Mouse (Mus musculus): ENCODE results near the gene Car12.

Gene Car12

DNA sequence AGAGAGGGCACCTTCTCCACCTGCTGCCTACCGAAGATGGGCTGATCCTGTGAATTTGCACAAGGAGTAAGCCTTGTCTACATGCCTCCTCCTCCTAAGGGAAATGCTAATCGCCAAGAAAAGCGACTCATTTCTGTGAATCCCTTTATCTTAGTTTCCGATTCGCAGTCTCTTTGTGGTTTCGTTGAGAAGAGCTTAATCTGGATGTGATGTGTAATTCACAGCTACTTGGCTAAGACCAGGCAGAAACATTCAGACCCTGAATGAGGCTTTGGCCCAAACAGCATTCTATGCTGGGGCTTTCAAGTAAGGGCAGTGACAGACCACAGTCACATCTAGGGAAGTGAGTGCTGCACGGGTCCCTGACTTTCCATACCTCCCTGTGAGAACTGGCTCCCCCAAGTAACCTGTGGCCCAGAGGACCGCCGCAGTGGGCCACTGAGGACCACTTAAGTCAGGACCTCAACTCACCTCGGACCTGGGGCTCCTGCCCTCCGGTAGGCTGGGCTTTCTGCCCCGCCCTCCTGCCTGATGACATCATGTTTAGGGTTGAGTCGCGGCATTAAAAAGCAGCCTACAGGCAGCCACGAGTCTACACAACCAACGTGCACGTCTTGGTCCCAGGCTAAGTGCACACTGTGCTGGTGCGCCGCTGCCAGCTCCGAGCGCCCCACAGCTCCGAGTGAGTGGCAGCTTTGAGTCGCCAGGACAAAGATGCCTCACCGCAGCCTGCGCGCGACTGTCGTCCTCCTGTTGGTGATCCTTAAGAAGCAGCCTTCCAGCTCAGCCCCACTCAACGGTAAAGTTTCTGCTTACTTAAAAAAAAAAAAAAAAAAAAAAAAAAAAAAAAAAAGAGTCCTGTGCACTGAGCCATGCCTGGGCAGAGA, at the start of gene Car12:
Car12 (plus strand) TSS at position 552 of the 887 bp plus-strand sequence.
- no peak for DNase-seq (ENCODE audit: low spot score)

DNA sequence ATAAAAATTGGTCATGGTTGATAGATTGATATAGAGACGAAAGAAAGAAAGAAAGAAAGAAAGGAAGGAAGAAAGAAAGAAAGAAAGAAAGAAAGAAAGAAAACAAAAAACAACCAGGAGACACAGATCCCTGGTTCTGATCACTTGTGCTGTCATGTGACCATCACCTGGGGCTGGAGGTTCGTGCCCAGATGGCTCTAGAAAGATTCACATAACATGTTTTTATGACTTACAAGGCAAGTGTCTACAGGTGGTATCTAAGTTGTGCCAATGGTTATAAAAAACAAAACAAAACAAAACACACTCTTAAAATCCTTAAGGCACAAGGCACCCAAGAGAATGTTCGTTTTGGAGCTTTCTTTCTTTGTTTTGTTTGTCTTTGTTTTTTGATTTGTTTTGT, 49.7 kb upstream of the Car12 start:
- no peak for DNase-seq (ENCODE audit: low spot score)

DNA sequence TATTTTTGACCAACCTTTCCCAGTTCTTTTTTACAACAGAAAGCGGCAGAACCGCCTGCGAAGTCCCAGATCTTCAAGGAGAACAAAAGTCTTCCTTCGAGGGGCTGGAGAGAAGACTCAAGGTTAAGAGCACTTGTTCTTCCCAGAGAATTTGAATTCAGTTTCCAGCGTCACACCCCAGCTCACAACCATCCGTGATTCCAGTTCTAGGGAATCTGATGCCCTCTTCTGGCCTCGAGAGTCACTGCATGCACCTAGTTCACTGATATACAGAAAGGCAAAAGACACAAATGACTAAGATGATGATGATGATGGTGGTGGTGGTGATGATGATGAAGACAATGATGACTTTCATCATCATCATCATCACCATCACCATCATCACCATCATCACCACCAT, 48.9 kb upstream of the Car12 start:
- DNase-seq (ENCODE audit: low spot score), result no peak

DNA sequence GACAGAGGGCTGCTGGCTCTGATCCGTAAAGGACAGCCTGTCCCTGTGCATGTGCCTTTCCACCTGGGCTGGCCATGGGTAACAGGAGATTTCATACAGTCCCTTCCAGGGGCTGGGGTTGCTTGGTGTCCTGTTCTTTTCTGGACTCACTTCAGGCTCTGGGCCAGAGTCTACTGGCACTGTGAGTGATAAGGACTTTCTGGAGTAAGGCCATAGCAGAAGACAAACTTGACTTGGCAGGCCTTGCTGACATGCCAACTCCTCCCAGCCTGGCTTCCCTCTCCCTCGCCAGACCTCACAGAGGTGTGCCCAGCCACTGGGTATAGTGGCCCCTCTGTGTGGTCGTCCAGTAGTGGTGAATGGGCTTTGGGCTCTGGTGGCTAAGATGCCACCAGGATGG, 47.3 kb upstream of the Car12 start:
- DNase-seq (ENCODE audit: low spot score), result no peak

DNA sequence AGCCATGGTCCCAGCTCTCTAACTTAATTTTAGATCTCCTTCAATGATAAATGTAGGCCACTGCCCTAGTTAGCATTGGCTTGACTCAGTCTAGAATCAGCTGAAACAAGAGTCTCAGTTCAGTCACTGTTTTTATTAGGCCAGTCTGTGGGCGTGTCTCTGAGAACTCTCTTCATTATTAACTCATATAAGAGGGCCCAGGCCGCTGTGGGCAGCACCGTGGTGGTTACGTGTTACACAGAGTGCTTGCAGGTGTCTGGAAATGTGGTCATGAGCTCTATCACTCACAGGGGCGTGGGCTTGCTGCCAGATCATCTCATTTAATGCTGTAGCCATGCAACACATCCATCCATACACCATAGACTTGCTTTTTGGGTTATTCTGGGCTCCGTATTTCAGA, 46.4 kb upstream of the Car12 start:
- no peak for DNase-seq (ENCODE audit: low spot score)

DNA sequence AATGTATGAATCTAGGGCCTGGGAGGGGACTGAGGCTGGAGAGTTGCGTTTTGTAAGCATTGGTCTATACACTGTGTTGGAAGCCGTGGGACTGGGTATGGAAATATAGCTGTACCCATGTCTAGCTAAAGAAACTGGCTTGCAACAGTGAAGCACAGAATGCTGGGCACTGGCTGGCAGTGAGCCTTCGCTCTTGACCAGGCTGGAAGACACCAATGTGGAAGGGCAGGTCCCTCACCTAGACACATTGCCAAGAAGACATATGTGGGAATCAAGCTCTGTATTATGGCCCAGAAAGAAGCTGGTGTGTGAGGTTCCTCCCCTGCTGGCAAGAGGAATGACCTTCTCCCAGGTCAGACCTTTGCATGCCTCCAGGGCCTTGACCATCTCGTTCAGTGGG, 45.6 kb upstream of the Car12 start:
- DNase-seq (ENCODE audit: low spot score), result no peak

DNA sequence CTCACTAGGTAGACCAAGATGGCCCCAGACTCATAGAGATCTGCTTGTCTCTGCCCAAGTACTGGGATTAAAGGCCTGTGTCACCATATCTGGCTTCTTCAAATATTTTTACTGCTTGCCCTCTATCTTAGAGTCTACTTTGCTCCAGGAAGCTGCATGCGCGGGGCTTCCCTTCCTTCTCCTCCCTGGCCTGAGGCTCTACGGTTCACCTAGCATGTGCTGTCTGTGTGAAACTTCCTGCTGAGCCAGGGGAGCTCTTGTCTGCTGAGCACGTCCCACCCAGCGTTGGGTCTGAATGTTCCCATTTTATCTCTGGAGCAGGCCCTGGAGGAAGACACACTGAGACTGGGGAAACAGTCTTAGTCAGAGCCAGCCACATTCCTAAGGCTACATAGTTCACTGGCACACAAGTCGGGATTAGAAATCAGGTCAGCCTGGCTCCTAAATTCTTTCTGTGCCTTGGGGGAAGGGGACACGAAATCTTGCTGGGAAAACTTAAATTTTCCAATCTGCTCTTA, 43.9 kb upstream of the Car12 start:
- DNase-seq (ENCODE audit: low spot score), result no peak

DNA sequence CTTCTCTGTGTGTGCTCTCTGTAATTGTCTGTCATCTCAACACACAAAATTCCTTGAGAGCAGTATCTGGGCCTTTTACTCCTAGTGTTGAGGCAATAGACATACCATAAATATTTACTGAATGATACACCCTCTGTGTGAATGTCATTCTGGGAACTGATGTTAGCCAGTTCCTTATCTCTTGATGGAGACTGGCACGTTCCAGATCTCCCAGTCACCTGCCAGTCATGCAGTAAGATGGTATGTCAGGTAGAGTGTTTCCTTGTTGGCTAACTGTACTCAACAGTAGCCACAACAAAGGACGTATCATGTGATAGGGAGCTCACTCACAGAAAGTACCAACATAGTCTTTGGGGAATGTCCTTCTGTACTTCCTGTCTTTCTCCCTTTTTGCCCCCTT, 39.7 kb upstream of the Car12 start:
- DNase-seq (ENCODE audit: low spot score), result no peak

DNA sequence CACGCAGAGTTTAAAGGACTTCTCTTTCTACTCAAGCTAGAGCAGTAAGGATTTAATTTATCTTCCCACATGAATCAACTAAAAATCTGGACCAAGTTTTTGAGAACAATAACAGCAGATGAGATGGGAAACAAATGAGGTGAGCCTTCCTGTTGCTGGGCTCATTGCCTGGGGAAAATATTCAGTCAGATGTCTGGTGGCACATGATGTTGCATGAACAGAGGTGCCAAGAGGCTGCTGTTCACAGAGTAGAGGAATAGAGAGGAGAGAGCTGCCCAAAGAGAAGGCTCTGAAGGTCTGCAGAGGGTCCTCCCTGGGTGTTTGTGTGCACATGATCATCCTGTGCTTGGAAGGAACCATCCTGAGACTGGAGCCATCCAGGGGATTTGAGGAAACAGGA, 37.9 kb upstream of the Car12 start:
- peak; percentile 33 for DNase-seq (ENCODE audit: low spot score)

DNA sequence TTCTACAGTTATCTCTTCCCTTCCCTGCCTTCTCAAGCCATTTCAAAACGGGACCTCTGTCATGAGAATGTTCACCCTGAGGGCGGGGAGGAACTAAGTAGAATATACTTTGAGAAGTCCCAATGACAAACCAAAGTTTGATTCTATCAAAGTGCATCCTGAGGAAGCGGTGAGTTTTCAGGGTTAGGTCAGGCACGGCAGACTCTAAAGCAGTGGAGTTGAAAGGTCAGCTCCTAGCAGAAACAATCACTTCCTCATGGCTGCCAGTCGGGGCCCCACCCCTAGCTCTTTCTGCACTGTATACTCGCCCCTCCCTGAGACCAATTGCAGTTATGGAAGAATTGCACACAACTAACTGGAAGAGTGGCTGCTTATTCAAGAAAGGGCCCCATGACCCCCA, 33.4 kb upstream of the Car12 start:
- no peak for DNase-seq (ENCODE audit: low spot score)

DNA sequence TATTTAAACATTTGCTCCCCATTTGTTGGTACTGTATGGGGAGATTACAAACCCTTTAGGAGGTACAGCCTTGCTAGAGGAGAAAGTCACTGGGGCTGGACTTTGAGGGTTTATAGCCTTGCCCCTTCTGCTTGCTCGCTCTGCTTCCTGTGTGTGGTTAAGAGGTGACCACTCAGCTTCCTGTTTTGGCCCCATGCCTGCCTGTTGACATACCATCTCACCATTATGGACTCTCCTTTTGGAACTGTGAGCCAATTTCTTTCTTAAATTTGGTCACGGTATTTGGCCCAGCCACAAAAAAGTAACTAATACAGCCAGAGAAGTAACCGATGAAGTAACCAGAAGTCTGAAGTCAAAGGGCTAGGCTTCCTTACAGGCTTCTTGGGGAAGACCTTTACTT, 30.7 kb upstream of the Car12 start:
- DNase-seq (ENCODE audit: low spot score), result no peak

DNA sequence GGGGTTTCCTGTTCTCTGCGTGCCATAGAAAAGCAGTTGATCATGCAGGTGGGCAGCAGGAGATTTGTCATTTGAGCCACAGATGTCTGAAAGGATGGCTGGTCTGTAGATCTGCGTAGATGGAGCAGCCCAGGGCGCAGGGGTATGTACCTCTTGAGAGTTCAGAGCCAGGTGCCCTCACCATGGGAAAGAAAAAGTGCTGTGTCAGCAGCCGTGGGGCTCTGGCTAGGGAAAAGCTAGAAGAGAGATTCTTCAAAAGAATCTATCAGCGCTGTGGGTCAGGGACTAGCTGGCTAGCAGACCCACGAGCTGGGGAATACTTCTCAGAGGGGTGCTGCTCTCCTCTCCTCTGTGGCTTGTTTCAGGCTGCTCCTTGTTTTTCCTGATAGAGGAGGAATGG, 27.8 kb upstream of the Car12 start:
- DNase-seq (ENCODE audit: low spot score), result no peak

DNA sequence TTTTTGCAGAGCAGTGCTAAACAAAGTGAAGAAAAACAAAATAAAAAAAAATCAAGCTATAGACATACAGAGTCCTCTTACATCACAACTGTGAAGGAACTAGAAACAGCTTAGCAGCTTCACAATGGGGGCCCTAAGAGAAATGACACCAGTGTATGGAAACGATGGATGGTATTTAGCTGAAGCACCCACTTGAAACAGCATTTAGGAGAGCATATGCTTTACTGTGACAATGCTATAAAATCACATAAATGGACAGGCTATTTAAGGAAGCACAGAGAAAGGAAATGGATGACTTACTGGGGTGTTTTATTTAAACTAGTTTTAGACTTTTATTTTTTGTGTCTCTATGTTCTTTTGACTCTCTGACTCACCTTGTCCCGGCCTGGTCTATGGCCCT, 25.8 kb upstream of the Car12 start:
- no peak for DNase-seq (ENCODE audit: low spot score)

DNA sequence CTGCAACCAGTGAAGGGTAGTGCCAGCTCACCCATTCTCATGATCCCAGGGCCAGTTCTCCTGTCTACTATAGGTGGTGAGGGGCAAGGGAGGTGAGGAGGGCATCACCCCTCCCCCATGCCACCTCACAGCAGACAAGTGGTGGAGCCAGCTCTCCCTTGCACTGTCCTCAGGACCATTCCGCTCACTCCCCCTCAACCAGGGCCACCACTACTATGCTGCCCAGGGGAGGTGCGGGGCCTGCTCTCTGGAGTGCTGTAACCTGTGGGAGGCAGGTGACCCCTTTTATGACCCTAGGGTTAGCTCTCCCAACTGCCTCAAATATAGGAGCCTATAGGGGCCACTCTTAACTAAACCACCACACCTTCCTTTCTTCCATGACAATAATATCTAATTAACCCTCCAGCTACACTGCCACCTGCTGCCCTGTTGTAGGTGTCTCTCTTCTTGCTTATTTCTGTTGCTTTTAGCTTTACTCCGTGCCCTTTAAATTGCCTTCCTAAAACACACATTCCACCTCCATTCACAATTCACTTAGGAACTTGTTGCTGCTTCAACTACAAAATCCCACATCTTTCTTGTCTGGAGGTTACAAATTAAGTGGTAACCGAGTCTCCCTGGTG, 21.7 kb upstream of the Car12 start:
- no peak for DNase-seq (ENCODE audit: low spot score)

DNA sequence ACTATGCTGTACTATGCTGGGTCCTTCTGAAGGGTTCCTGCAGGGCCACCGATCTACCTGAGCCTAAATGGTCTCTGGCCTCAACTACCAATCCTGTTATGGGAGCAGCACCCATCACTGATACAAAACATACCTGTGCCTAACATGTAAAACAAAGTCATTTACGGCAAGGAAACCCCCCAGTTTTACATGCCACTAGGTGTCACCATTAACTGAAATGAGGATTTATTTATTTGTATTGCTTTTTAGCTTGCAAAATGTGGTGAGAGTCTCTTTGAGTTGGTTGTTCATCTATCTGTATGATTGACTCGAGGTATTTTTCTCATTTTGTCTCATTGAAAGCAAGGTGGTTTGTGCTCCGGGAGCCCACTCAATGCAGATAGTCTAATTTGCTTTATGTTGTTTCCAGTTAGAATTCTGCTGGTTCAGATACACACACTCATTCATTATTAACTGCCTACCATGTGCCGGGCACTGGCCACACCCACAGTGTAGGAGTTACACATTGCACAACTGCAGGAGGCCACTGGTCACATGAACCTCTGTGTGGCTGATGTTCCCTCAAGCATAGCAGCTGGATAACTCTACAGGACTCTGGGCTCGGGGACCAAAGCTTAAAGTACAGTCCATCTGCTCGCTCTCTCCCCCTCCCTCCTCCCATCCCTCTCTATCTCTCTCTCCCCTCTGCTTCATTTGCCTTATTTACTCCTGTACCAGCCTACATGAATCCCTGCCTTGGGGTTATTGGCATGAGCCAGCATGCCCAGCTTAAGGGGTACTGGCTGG, 15.9 kb upstream of the Car12 start:
- DNase-seq (ENCODE audit: low spot score), result no peak

DNA sequence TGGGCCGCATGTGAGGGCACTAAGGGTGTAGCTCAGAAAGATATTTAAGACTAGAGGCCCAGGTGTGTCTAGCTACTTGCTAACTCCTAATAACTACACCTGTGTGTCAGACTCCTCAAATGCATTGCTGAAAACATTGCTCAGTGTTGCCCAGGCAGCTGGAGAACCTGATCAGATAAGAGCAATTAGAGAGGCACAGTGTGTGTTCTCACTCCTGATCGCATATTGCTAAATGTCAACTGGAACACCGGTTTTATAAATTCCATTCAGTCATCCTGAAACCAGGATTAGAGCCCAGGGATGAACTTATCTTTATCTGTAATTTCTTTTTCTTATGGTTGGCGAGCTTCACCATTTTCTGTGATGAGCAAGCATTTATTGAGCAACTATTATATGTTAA, 13.7 kb upstream of the Car12 start:
- no peak for DNase-seq (ENCODE audit: low spot score)

DNA sequence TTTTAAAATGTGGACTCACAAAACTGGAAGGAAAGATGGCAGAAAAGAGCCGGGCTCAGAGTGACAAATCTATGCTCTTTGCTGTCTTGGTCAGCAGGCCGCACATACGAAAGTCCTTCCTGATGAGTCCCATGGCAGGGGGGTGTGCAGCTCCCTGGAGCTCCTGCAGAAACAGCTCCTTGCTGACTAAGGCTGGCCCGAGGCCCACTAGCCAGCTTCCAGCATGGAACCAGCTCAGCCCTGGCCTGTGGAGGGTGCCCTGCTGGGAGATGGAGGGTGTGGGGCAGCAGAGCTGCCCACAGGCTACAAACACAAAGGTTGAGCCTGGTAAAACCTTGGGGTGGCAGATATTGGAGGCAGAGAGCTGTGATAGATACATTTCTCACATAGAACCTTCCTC, 10.5 kb upstream of the Car12 start:
- no peak for DNase-seq (ENCODE audit: low spot score)

DNA sequence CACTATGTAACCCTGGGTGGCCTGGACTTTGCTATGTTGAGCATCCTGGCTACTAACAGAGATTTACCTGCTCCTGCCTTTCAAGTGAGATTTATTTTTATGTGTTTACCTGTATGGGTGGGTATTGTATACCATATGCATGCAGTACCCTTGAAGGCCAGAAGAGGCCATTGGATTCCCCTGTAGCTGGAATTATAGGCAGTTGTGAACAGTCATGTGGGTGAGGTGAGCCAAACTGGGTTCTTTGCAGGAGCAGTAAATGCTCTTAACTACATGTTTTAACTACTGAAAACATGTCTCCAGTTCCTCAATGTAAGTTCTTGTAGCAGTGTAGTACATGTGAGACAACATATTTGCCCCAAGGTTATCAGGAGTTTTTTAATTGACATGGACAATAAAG, 8.1 kb upstream of the Car12 start:
- no peak for DNase-seq (ENCODE audit: low spot score)

DNA sequence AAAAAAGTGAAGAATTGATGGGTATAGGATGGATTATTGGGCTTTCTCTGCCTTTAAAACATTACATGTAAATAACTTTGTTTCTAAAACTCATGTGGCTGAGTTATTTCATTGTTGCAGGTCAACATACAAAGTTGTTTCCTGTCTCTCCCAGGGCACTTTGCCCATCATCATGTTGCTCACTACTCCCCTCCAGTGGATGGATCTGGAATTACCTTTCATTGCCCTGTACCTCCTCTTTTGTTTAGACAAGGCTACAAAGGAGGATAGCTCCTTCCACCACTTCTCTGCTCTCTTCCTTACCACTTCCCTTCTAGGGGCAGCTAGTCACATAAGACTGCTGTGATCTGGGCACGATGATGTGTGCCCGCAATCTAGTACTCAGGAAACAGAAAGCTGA, 7.7 kb upstream of the Car12 start:
- peak; percentile 78 for DNase-seq (ENCODE audit: low spot score)

DNA sequence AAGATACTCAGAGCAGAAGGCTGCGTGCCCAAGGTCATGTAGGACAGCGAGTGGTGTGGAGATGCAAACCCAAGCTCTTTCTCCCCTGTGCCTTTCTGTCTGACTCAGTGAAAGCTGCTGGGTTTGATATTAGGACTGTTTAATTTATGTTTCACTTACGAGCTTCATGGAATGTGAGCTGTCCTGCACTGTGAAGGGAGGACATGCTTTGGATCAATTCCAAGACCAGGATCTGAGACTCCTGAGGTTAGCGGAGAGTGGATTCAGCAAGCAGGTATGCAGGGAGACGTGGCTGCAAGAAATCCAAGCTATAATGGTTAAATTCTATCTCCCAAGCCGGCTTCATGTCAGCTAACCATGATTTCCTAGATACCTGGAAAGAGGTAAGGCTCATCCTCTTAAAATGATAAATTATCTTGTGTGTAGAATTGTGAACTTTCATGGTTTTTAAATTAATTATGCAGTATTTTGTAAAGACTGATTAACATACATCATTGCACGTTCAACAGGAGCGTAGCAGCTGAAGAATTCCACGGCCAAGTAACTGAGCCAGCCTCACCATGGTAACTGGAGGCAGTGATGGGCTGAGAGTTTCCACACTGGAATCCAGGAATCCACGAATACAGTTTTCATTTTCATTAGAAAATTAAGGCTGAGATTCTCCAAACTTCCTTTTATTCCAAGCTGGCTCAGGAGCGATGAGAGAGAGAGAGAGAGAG, 5.3 kb upstream of the Car12 start:
- no peak for DNase-seq (ENCODE audit: low spot score)

DNA sequence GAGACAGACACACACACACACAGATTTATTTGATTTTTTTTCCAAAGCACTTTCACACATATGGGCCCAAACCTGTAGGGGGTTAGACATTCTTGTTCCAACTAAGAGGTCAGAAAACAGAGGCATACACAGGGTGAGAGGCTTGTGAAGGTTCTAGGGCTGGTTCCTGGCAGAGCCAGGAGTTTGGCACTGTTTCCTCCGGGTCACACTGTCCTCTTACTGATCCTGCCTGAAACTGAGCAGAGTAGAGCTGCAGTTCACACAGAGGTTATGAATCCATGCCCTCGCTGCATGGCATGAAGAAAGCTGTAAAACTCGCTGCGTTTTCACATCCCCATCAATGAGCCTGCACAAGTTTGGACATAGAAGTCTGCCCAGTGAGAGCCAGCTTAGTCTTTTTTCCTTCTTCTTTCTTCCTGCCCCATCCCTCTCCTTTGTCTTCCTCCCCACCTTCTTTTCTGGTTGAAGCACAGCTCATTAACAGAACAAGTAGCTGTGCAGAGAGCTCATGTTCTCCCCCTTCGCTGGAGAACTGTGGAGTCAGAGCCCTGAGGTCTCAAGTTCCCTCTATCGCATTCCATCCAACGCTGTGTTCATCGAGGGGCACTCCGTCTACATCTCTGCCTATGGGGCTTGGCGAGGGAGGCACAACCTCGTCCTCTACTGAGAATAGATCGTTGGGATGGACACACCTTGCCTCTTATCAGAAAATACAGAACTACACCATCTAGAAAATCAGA, 4.5 kb upstream of the Car12 start:
- DNase-seq (ENCODE audit: low spot score), result no peak

Measured in layer of hippocampus, adult 9-10 months (tissue).